Mouse (Mus musculus) myocyte (in vitro differentiated cells): ENCODE data around the gene Tex26. TPM values are rescaled to one million over a fixed set of nuclear protein-coding genes. Genes with fewer than 3 reads are reported as not detected.

Experiments used
- H3K27me3 ChIP-seq: one replicate; pipeline ENCODE4 v1.6.1; 2011; ENCODE audit not compliant: control insufficient read depth, insufficient read depth, insufficient read length
- H3K36me3 ChIP-seq: one replicate; pipeline ENCODE4 v1.6.1; 2011; ENCODE audit not compliant: control insufficient read depth, insufficient read depth
- H3K4me2 ChIP-seq: one replicate; pipeline ENCODE4 v1.6.1; 2011; ENCODE audit warnings: low read depth, control low read depth
- H3K4me3 ChIP-seq: one replicate; pipeline ENCODE4 v1.5.1; 2011; ENCODE audit warnings: mild to moderate bottlenecking, control low read depth, moderate library complexity
- H3K79me2 ChIP-seq: one replicate; pipeline ENCODE4 v1.6.1; 2011; ENCODE audit not compliant: control insufficient read depth, insufficient read depth
- H3ac ChIP-seq: one replicate; pipeline ENCODE4 v1.6.1; 2011; ENCODE audit not compliant: control insufficient read depth, insufficient read length
- CEBPB ChIP-seq: IDR thresholded peaks from 2 replicates; pipeline ENCODE4 v1.6.1; 2011; ENCODE audit warnings: mild to moderate bottlenecking, moderate library complexity; ENCODE audit not compliant: poor library complexity, insufficient read depth, severe bottlenecking
- E2F4 ChIP-seq: IDR thresholded peaks from one replicate; pipeline ENCODE4 v1.6.1; 2011; ENCODE audit warnings: mild to moderate bottlenecking, control low read depth, moderate library complexity; ENCODE audit not compliant: insufficient read depth
- MAX ChIP-seq: IDR thresholded peaks from one replicate; pipeline ENCODE4 v1.6.1; 2011; ENCODE audit warnings: low read depth, mild to moderate bottlenecking, control low read depth
- MYOD1 ChIP-seq, 3 experiments: IDR thresholded peaks; one replicate each; pipeline ENCODE4 v1.6.1; 2011; ENCODE audit warnings: control low read depth in 2 of 3, low read depth in 2 of 3, mild to moderate bottlenecking in 2 of 3, moderate library complexity in 1 of 3; ENCODE audit not compliant: insufficient read length in 2 of 3, control insufficient read depth in 1 of 3
- MYOG ChIP-seq, 3 experiments: IDR thresholded peaks; one replicate each; pipeline ENCODE4 v1.6.1; 2011; ENCODE audit warnings: control low read depth in 2 of 3, low read depth in 2 of 3, mild to moderate bottlenecking in 2 of 3; ENCODE audit not compliant: insufficient read length in 2 of 3, control insufficient read depth in 1 of 3, insufficient read depth in 1 of 3
- POLR2A ChIP-seq: IDR thresholded peaks from one replicate; pipeline ENCODE4 v1.6.1; 2011; ENCODE audit warnings: low read depth, mild to moderate bottlenecking, control low read depth, moderate library complexity; ENCODE audit not compliant: insufficient read length
- POLR2AphosphoS2 ChIP-seq: IDR thresholded peaks from one replicate; pipeline ENCODE4 v1.6.1; 2011; ENCODE audit warnings: low read depth, control low read depth; ENCODE audit not compliant: insufficient read length
- REST ChIP-seq: IDR thresholded peaks from one replicate; pipeline ENCODE4 v1.6.1; 2011; ENCODE audit warnings: mild to moderate bottlenecking, control low read depth, moderate library complexity; ENCODE audit not compliant: insufficient read depth, insufficient read length
- SRF ChIP-seq: IDR thresholded peaks from one replicate; pipeline ENCODE4 v1.6.1; 2011; ENCODE audit warnings: low read depth; ENCODE audit not compliant: control insufficient read depth, insufficient read length
- TCF12 ChIP-seq: IDR thresholded peaks from one replicate; pipeline ENCODE4 v1.6.1; 2011; ENCODE audit warnings: mild to moderate bottlenecking, control low read depth; ENCODE audit not compliant: poor library complexity, insufficient read depth, severe bottlenecking
- TCF3 ChIP-seq: IDR thresholded peaks from one replicate; pipeline ENCODE4 v1.6.1; 2011; ENCODE audit warnings: low read depth, control low read depth; ENCODE audit not compliant: insufficient read length
- USF1 ChIP-seq: IDR thresholded peaks from one replicate; pipeline ENCODE4 v1.6.1; 2011; ENCODE audit warnings: low read depth, mild to moderate bottlenecking, control low read depth, moderate library complexity
- polyA plus RNA-seq: library from polyadenylated mRNA; unstranded; fragments of >200 nt; fragmentation: generic; extraction: Trizol; gene quantifications from one replicate; pipeline ENCODE4 v1.2.1, GENCODE M21; 2012; ENCODE audit warnings: missing spikeins

Gene Tex26
- polyA plus RNA-seq, 1 experiment = 0.56 TPM

GRCm38 (mm10) chr5:149426525-149426924, 12.9 kb upstream of the Tex26 start:
- H3ac ChIP-seq = no peak overlapping the region
- TF ChIP-seq REST (no peak), POLR2AphosphoS2 (no peak), E2F4 (no peak), USF1 (no peak), TCF12 (no peak), POLR2A (no peak), CEBPB (no peak), MAX (no peak), MYOD1 (IDR thresholded peaks at IDR 0.05; ENCODE audit: control insufficient read depth in 1 of 3, insufficient read length in 2 of 3, low read depth in 2 of 3) (no peak), SRF (no peak), TCF3 (no peak), MYOG (IDR thresholded peaks at IDR 0.05; ENCODE audit: control insufficient read depth in 1 of 3, insufficient read depth in 1 of 3, insufficient read length in 2 of 3, low read depth in 2 of 3) (no peak)
- no peak overlapping the region for H3K4me2 ChIP-seq
- no peaks in the 10 kb centered on the region for H3K79me2 ChIP-seq
- no peak overlapping the region for H3K4me3 ChIP-seq
- H3K27me3 ChIP-seq = no peaks in the 10 kb centered on the region
- H3K36me3 ChIP-seq = no peaks in the 10 kb centered on the region

- Histone ChIP-seq H3K4me2 (no peak overlapping the region), H3K36me3 (no peaks in the 10 kb centered on the region), H3K27me3 (no peaks in the 10 kb centered on the region), H3K4me3 (no peak overlapping the region), H3ac (no peak overlapping the region), H3K79me2 (no peaks in the 10 kb centered on the region)
- no peak for TF ChIP-seq TCF3
- no peak for TF ChIP-seq CEBPB
- TF ChIP-seq SRF = no peak
- no peak for TF ChIP-seq MAX
- TF ChIP-seq USF1 = no peak
- no peak for TF ChIP-seq MYOG (IDR thresholded peaks at IDR 0.05; ENCODE audit: control insufficient read depth in 1 of 3, insufficient read depth in 1 of 3, insufficient read length in 2 of 3, low read depth in 2 of 3)
- TF ChIP-seq POLR2A = no peak
- no peak for TF ChIP-seq E2F4
- TF ChIP-seq TCF12 = no peak
- TF ChIP-seq REST = no peak
- no peak for TF ChIP-seq POLR2AphosphoS2
- no peak for TF ChIP-seq MYOD1 (IDR thresholded peaks at IDR 0.05; ENCODE audit: control insufficient read depth in 1 of 3, insufficient read length in 2 of 3, low read depth in 2 of 3)
These were observed 12.0 kb upstream of the Tex26 start for GRCm38 (mm10) chr5:149427277-149428060.

- Histone ChIP-seq H3K27me3 (no peaks in the 10 kb centered on the region), H3K4me2 (no peak overlapping the region), H3K79me2 (no peaks in the 10 kb centered on the region), H3K36me3 (no peaks in the 10 kb centered on the region), H3ac (no peak overlapping the region), H3K4me3 (no peak overlapping the region)
- no peak for TF ChIP-seq E2F4
- no peak for TF ChIP-seq USF1
- TF ChIP-seq MAX = no peak
- no peak for TF ChIP-seq TCF3
- TF ChIP-seq MYOG (IDR thresholded peaks at IDR 0.05; ENCODE audit: control insufficient read depth in 1 of 3, insufficient read depth in 1 of 3, insufficient read length in 2 of 3, low read depth in 2 of 3) = no peak
- no peak for TF ChIP-seq SRF
- no peak for TF ChIP-seq CEBPB
- TF ChIP-seq POLR2AphosphoS2 = no peak
- no peak for TF ChIP-seq POLR2A
- no peak for TF ChIP-seq TCF12
- no peak for TF ChIP-seq MYOD1 (IDR thresholded peaks at IDR 0.05; ENCODE audit: control insufficient read depth in 1 of 3, insufficient read length in 2 of 3, low read depth in 2 of 3)
- TF ChIP-seq REST = no peak
These were observed 11.1 kb upstream of the Tex26 start for GRCm38 (mm10) chr5:149428347-149428746.

GRCm38 (mm10) chr5:149428810-149429255, 10.6 kb upstream of the Tex26 start:
- Histone ChIP-seq H3K4me3 (no peak overlapping the region), H3K27me3 (no peaks in the 10 kb centered on the region), H3ac (no peak overlapping the region), H3K4me2 (no peak overlapping the region), H3K79me2 (no peaks in the 10 kb centered on the region), H3K36me3 (no peaks in the 10 kb centered on the region)
- TF ChIP-seq TCF3 (peak; percentile 4), MYOD1 (IDR thresholded peaks at IDR 0.05; ENCODE audit: control insufficient read depth in 1 of 3, insufficient read length in 2 of 3, low read depth in 2 of 3) (peak in 2 of 3 experiments; percentile 81 to 94), TCF12 (no peak), POLR2A (no peak), MAX (no peak), E2F4 (no peak), USF1 (no peak), CEBPB (no peak), REST (no peak), SRF (no peak), POLR2AphosphoS2 (no peak), MYOG (IDR thresholded peaks at IDR 0.05; ENCODE audit: control insufficient read depth in 1 of 3, insufficient read depth in 1 of 3, insufficient read length in 2 of 3, low read depth in 2 of 3) (peak in 2 of 3 experiments; percentile 69 to 92)
